Mouse (Mus musculus): ENCODE results near the gene Mbnl1.

- no peak for TF ChIP-seq CTCF (IDR thresholded peaks at IDR 0.05; ENCODE audit: insufficient read depth, low read depth, low read length)
- no peak for TF ChIP-seq POLR2A (IDR thresholded peaks at IDR 0.05; ENCODE audit: insufficient read depth, low read depth, low read length)
Observed at GRCm38 (mm10) chr3:60620236-60620635, 147.6 kb downstream of the Mbnl1 start.
